Mouse (Mus musculus) monocyte, adult 2 months (primary cell): ENCODE measurements around the gene Ssh1.

Source experiments
- DNase-seq, 2 experiments: peaks; one replicate each; pipeline ENCODE4 v3.0.0; 2022; ENCODE audit warnings: low spot score in 2 of 2, low read depth in 1 of 2

The Ssh1 gene

DNA sequence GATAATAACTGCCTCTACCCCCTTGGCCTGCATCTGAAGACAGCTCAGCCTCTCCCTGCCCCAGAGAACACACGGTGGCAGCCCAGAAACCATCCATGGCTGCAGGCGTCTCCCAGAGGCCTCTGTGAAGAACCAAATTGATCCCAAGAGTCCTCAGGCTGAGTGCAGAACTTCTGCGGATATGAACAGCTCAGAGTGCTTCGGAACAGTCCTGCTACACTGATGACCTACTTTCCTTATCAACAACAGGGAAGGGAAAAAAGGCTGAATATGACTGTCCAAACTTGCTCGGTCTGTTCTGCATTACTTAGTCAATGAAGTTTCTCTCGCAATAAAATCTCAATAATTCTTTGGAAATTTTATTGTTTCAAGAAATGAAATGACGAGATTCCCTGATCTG, 101.7 kb downstream of the Ssh1 start:
- no peak for DNase-seq

DNA sequence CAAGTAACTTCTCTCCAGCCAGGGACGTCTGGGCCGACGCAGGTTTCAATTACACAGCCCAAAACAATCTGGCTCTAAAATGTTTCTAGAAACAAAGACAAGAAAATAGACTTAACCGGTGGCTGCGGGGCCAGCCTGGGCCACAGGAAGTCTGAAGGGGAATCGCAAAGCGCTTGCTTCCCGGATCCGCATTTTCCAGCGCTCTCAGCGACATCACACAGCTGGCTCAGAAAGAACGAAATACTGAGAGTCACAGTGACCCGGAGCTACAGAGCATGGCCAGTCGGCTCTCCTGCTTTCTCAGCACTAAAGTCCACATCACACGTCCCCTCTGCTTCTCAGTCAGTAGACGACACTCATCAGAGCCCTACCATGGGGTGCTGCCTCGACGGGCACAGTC, 102.8 kb downstream of the Ssh1 start:
- no peak for DNase-seq

GRCm38 (mm10) chr5:113889912-113890311, 103.8 kb downstream of the Ssh1 start:
- DNase-seq = no peak

DNA sequence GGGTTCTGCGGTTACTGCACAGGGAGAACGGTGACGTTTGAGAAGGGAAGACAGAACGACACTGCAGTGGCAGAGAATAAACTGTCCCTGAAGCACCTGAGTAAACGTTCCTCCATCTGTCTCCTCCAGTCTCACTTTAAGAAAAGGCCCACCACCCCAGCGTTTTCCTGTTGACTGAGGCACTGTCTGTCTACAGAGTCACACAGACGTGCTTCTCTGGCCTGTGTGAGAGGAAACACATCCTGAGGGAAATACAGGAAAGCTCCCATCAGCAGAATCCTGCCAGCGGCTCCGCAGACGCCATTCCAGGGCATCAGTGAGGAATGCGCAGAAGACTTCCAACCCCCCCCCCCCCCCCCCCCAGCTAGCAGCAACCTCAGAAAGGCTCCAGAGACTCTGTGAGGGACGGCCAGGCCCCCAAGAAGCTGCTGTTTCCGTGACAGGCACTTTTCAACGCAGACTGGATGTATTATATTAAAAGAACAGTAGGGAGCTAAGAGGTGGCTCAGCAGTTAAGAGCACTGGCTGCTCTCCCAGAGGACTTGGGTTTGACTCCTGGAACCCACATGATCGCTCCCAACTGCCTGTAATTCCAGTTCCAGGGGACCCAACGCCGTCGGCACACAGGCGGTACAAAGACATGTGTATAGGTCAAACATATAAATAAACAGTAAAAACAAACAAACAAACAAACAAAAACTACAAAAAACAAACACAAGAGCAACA, 104.3 kb downstream of the Ssh1 start:
- no peak for DNase-seq

DNA sequence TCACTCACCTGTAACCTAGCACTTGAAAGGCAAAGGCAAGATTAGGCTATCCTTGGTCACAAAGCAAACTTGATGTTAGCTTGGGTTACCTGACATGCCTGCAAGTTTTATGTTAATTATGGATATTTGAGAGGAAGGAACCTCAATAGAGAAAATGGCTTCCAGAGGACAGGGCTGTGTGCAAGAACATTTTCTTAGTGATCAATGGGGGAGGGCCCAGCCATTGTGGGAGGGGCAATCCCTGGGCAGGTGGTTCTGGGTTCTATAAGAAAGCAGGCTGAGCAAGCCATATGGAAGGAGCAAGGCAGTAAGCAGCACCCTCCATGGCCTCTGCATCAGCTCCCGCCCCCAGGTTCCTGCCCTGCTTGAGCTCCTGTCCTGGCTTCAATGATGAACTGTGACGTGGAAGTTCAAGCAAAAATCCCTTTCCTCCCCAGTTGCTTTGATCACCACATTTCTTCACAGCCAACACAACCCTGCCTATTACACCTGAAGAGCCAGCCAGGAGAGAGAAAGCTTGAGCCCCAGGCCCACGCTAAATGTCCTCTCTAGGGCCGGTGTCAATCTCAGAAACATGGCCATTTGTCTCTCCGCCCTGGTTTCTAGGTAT, 105.4 kb downstream of the Ssh1 start:
- DNase-seq = no peak

DNA sequence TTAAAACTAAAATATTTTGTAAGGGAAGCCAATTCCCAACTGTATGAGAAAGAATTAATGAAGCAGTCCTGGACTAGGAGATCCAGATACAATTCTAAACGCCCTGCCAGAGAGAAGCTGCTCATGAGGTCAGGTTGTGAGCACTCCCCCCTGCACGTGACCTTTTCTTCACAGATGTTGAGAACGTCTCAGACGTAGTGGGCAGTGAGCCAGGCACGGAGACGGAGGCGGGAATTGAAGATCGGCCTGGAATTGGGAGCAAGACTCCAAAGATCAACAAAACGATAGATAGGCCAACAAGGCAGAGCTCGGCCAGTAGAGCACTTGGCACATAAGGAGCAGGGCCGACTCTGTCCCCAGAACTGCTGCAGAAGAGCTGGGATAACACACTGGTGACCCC, 106.6 kb downstream of the Ssh1 start:
- DNase-seq = no peak
